Mouse (Mus musculus): ENCODE data around the gene Ccser1.

The Ccser1 gene

DNA sequence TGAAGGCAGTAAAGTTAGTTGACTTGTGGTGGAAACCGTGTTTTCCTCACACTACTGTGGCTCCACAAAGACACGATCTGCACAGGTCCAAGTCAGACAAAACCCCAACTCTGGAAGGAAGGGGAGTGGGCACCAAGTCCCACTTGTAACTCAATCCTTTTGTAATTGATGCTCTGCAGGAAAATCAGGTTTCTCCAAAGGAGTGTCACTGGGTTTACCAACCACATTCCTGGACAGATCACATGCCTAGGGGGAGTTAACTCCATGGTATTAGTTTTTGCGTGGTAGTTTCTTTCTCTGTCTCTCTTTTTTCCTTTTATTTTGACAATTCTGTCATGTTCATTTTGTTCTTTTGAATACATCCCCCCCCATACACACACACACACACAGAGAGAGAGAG is 252.0 kb downstream of the Ccser1 start:
- DNase-seq (ENCODE audit: inconsistent ontology term): no peak

DNA sequence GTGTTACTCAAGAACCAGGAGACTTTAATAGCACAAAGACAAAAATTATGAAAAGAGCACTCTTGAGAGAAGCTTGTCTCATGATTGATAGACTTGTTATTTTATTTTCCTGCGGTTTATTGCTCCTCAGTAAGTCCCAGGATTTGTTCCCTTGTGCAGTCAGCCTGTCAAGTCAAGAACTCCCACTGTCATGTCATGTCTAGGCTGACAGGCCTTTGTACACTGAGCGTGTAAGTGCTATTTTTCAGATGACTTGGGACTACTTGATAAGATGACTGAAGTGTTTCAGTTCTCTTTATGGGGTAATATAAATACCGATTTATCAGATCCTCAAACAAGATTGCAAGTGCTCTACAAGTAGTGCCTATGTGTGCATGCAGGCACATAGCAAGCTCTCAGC is 252.6 kb downstream of the Ccser1 start:
- no peak for DNase-seq (ENCODE audit: inconsistent ontology term)

DNA sequence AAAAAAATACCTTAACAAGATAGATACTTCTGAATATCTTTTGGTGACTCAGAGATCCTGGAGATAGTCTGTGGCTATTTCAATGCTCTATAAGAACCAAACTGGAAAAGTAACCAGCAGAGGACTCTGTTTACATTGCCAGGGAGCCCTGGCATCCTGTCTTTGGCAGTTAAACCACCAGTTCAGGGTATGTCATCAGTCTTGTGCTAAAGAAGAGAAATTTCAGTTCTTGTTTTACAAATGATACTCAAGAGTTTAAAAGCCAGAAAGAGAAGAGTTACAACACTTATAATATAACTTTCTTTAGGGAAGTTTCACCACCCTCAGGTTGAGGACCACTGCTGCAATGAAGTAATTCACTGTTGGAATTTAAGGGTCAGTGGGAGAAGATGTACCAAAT is 258.0 kb downstream of the Ccser1 start:
- DNase-seq (ENCODE audit: inconsistent ontology term): no peak

DNA sequence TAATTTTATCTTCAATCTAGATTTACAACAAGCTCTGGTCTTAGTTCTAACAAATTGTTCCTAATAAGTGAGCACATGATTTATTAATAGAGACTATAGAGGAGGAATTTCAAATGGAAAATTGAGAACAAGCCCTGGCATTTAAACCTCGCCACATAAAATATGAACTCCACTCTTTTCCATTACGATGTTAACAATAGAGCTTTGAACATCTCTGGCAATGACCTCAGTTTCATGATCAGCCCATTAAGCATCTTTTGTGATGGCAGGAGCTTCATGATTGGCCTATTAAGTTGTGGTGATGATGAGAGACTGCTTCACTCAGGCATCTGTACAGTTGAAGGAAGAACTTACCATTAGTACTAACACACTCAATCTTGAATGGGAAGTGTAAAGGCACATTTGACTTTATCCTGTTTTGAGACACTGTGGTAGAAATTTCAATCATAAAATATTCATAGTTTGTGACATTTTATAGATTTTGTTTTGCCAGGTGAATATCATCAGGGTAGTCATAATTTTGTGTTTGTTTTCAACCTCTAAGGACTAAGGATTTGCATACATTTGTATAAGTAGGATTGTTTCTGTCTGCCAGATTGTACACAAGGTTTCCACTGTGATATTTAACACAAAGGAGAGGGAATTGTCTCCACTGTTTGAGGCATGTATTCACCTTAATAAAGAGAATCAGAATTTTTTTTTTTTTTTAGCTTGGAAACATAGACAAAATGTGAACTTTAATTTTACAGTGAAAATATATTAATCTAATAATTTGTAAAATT is 291.4 kb downstream of the Ccser1 start:
- peak; percentile 90 for DNase-seq (ENCODE audit: inconsistent ontology term)

DNA sequence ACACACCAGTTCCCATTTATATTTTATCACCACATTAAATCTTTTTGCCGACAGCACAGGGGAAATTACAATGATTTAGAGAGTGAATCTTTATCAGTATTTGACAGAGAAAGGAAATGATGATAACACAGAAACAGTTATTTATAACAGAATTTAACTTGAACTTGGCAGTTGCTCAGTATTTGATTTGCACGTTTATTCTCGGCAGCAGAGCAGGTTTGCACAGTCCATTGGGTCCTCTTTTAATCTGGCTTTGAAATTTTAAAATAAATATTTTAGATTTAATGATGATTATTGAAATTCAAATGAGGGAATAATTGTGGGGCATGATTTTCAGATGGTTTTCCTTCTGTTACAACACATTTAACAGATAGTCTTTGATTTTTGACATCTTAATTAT is 305.2 kb downstream of the Ccser1 start:
- DNase-seq (ENCODE audit: inconsistent ontology term): no peak

DNA sequence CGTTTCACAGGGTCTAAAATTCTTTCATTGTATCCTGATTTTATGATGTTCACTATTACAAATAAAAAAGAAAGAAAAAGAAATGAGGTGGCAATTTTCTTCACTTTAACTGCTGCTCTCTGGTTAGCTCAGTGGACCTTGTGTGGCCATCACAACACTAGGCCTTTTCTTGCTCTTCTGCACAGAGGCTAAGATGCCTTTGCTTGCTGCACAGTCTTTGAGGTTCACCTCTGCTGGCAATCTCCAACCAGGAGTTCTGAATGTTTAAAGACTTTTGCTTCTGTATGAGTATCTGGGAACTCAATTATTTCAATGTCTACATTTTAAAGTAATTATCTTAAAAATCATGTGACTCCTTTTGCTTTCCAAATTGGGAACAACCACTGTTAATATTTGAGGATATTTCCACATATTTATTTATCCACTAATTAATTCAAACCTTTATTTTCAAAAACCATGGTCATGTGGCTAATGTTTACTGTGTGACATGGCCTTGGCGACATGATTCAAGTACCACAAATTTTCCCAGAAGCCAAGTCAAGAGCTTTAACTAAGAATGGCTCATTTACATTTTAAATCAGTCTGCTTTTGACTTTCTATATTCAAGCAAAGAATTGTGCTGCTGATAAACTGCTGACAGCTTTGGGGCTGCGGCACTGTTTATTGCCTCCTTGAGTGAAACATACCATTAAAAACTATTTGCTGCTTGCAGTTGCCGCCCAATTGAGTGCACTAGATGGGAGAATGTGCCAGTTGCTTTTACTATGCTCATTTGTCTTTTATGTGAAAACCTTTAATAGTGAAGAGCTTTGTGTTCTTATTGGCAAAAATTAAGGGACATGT is 312.1 kb downstream of the Ccser1 start:
- no peak for DNase-seq (ENCODE audit: inconsistent ontology term)

DNA sequence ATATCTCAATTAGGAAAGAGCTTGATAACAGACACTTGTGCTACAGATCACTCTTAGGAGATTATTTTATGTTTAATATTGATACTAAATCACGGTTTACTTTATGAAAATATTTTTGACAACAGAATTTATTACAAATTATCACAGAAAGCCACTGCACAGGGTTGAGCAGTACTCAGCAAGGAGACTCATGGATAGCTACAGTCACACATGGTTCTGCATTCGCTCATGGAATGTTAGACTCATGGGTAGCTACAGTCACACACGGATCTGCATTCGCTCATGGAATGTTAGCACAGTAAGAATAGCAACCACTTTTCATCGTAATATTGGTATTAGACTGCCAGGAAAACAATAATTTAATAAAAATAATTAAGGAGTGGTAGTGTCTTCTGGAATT is 313.3 kb downstream of the Ccser1 start:
- DNase-seq (ENCODE audit: inconsistent ontology term): no peak

DNA sequence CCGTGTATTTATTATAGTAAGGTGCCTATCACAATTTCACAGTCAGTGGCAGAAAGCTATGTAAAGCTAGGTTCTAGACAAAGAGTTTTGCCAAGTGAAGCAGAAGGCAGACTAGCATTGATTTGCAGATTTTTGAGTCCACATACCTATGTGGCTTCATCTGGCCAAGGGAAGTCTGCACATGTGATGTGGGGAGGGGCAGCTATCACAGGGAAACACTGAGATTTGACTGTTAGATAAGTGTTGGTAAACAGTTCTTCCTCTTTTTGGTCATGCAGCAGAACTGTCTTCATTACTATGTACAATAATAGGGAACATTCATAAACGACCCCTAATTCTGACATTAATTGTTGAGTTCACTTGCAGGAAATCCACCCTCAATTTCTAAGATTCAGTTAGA is 335.2 kb downstream of the Ccser1 start:
- DNase-seq (ENCODE audit: inconsistent ontology term): no peak

DNA sequence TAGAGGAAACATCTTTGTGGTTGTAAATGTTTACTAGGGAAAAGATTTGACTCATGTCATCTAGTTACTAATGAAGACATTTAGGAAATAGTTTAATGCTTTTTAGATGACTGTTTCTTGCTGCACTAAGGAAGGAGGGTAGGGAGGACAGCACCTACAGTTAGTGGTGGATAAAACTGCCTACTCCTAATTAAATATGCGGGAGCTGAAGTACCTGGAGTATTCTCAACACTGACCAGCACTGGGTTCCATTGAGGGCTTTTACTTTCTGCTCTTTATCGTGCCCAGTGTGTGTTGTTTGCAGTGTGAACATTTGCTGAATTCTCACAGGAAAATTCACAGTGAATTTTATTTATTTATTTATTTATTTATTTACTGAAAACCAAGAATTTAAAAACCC is 341.5 kb downstream of the Ccser1 start:
- DNase-seq (ENCODE audit: inconsistent ontology term): no peak

DNA sequence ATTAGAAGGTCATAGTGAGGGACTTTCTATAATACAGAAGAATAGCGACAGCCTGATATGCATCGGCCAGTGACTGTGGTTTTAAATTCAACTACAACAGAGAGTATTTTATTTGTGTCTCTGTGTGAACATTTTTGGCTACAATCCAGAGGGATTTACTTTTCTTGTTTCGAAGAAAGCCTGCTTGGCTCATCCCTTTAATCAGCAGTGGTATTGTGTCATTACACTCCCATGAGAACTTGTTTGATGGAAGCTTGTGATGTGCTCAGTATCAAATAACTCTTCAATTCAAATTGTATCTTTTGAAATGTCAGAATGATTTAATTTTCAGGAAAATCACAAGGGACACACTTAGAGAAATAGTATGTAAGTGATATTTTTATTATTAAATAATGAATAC is 342.0 kb downstream of the Ccser1 start:
- no peak for DNase-seq (ENCODE audit: inconsistent ontology term)

DNA sequence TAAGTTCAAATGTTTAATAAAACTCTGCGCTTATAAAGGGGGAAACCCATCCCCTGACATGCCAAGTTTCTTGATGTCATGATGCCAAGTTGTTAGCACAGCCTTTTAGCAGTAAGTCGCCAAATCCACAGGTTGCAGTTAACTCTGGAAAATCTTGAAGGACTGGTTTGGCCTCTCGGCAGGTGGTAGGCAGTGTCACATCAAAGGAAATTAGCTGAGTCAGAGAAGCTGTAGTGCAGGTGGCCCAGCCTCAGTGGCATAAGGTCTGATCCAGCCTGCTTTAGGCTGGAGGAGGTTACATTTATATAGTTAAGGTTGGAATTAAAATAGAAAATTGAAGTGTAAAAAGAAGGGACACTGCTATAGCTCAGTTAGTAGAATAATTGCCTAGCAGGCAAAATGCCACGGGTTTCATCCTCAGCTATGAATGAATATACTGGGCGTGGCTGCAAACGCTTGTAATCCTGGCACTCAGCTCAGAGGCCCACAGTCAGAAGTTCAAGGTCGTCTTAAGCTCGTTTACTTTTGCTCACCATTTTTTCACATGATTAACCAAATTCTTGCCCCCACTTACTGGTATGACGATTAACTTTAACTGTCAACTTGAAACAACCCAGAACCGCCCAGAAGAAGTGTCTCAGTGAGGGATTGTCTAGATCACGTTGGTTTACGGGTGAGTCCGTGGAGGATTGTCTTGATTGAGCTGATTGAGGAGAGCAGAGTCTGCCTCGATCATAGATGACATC is 343.8 kb downstream of the Ccser1 start:
- no peak for DNase-seq (ENCODE audit: inconsistent ontology term)

DNA sequence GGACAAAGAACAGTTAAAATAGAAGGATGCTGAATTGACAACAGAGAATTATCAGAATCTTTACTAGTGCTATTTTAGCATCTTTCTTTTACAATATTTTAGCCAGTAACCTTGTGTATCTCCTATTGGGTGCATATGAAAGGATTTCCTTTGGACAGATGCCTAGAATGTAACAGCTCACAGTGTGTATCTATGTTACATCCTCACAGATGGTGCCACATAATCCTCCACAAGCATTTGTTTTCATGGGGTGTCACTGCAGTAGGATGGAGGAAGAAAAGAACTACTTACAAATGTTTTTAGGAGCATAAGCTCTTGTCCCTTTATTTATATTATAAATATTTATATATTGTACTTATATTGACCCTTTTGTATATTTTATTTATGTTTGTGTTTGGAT is 360.6 kb downstream of the Ccser1 start:
- no peak for DNase-seq (ENCODE audit: inconsistent ontology term)

DNA sequence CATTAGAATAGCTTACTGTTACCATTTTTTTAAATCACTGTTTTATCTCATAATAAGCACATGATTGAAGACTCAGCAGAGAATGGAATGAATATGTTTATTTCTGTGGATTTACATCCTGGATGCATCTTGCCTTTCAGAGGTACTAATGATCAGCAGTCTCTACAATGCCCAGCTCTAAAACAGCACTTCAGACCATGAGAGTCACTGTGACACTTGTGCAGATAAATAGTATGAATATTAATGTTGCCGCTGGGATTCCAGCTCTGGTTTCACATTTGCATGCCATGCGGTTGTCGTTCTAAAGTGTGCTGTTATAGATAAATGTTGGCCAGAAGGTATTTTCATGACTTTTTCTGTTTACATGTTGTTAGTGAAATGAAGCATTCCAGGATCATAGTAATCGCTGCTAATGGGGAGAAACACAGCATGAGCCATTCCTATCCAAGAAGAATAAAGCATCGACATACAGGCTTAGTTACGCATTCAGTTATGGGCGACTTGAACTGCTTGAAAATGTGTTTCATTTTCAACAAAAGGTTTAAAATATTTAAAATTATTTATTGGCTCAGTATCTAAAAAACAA is 363.4 kb downstream of the Ccser1 start:
- DNase-seq (ENCODE audit: inconsistent ontology term): peak; percentile 72

DNA sequence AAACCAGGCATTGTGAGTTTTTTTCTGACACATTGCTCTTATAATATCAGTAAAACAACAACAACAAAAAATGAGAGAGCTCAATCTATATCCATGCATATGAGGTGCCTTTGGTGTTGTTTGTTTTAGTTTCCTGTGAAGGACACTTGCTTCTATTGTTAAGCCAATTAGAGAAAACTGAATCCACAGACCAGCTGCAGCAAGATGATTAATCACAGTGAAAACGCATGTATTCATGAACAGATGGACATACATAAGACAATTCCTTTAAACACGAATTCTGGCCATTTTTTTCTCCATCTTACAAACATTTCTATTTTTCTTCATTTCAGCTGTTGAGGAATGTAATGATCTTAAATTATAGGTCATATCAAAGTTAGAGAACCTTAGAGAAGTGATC is 387.4 kb downstream of the Ccser1 start:
- DNase-seq (ENCODE audit: inconsistent ontology term): no peak

DNA sequence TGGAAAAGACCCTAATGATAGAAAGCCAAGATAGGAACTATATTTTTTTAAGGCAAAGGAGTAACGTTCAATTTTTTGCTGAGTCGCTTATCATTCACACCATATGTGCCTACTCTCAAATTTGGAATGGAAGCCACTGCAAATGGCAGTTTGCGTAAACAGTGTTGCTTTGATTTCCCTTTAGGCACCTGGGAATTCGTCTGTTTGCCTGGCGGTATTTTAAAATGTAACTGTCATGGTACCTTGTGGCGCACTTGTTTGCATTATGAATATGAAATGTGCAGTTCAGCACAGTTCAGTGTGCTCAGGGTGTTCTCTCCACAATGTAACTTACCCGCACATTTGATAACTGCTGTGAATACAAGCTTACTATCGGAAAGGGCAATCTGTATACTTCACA is 387.8 kb downstream of the Ccser1 start:
- DNase-seq (ENCODE audit: inconsistent ontology term): no peak

DNA sequence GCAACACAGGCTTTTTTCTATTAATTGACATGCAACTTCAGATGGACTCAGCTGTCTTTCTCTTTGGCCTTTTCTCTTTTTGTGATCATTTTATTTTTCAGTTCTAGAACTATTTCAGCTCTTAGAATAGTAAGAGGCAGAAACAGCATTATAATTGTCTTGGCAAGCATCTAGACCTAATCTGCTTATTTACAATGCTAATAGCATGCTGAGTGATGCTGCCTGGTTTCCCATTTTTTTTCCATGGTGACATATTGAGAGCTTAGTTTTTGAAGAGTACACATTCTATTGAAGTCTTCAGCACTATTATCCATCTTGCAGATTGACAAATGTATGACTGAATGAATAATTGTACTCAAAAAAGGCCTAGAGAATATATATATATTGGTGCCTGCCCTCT is 401.6 kb downstream of the Ccser1 start:
- no peak for DNase-seq (ENCODE audit: inconsistent ontology term)

DNA sequence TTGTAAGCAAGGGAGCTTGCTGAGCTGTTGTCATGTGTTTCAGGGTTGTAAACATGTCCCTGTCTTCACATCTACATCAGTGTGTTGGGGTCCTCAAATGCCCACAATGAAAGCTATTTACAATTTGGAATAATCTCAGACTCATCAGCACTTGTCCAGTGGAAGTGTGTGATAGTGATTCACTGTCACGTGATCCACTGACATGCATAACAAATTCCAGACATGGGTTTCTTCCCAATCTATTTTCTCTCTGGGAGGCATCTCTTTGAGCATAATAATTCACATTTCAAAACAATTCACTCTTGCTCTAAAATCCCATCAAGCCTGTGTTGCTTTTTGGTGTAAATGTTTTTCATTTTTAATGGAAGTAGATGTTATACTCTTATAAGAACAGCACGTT is 408.9 kb downstream of the Ccser1 start:
- no peak for DNase-seq (ENCODE audit: inconsistent ontology term)

DNA sequence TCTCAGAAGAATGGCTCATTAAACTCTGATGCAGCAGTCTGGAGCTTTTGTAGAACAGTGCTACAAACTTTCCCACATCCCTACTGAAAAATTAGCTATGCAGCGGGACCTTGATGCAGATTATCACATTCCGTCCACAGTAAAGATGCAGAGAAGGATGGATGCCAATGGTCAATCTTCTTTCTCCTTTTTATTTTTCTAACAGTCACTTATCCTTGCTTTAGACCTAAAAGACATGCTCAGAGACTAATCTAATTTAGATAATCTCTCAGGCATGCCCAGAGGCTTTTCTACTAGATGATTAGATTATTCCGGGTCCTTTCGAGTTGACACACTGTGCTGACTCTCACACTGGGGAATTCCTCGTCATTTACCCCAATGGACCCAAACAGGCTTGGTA is 421.8 kb downstream of the Ccser1 start:
- peak; percentile 60 for DNase-seq (ENCODE audit: inconsistent ontology term)

DNA sequence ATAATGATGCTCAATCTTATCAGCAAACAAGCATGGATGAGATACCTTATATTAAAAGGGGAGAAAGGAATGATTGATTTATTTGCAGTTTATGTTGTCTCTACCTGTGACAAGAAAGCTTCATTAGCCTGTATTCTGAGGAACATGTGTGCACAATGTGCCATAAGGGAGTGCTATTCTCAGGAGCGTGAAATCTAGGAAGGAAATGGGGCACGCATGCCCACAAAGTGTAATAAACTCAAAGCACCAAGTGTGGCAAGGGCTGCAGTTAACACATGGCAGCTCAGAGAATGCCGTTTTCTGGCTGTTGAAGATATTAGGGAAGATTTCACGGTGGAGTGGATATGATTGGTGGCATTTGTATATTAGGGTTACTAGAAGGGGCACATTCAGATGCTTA is 434.8 kb downstream of the Ccser1 start:
- no peak for DNase-seq (ENCODE audit: inconsistent ontology term)

DNA sequence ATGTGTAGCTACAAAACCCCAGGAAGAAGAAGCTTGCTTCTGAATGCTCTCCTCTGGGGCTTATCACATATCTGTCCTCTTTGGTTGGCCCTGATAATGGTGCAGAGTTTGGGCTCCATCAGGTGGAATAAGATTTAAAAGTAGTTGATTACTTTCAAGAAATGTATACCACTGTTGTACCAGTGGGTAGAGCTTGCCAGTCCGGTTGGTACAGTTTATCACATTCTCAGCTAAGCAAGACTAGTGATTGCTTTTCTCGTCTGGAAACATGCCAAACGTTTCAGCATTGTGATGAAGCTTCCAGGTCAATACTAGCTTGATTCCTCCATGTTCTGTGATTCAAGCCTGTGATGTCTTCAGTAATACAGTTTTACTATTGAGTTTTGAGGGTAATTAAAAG is 441.6 kb downstream of the Ccser1 start:
- no peak for DNase-seq (ENCODE audit: inconsistent ontology term)

DNA sequence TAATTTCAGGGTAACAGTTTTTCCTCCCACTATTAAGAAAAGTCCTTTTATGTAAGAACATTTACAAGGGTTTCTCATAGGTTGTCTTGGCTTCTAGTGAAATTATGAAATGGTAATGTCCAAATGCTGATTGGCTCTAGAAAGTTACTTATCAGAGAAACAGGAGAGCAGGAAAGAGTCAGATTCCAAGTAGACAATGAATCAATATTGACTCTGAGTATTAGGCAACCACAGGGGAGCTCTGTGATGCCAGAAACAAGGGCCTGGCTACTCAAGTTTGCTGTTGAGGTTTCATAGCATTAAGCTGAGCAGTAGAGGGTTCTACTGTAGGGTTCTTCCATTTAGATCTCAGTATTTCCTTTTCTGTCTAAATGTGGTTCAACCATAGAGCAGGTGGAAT is 481.3 kb downstream of the Ccser1 start:
- DNase-seq (ENCODE audit: inconsistent ontology term): no peak

DNA sequence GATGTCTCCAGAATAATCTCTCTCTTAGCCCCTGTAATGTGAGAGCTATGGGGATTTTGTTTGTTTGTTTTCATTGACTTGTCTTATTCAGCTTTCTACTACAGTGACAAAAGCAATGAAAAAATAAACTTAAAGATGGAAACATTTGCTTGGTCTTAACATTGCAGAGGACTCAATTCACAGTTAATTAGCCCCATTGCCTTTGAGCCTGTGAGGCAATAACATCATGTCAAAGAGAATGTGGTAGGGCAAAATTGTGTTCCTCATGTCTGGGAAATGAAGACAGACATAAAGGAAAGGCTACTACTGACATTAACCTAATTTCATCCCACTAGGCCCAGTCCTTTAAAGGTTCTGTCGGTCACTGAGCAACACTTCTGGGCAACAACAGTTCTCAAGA is 484.4 kb downstream of the Ccser1 start:
- no peak for DNase-seq (ENCODE audit: inconsistent ontology term)

All from Muller cell, postnatal 12 days (primary cell).